Mouse (Mus musculus) heart, adult 8-10 months (tissue): ENCODE data around the gene Hmgcll1. TPM values are rescaled to one million over a fixed set of nuclear protein-coding genes. Genes with fewer than 3 reads are reported as not detected.
A peak's percentile ranks its signal among the peaks of the same experiment; 100 is the strongest.

Experiments used
- DNase-seq: peaks from one replicate; pipeline ENCODE4 v3.0.0; 2022; ENCODE audit warnings: low spot score
- total RNA-seq, 4 experiments: library from RNA; stranded (reverse); gene quantifications; 2 replicates each; pipeline ENCODE4 v1.2.4; 2022

The Hmgcll1 gene
- total RNA-seq: under 1 TPM in 3 of 4 experiments, not detected in 1; 0.11 to 0.22 (median 0.16) TPM

DNA sequence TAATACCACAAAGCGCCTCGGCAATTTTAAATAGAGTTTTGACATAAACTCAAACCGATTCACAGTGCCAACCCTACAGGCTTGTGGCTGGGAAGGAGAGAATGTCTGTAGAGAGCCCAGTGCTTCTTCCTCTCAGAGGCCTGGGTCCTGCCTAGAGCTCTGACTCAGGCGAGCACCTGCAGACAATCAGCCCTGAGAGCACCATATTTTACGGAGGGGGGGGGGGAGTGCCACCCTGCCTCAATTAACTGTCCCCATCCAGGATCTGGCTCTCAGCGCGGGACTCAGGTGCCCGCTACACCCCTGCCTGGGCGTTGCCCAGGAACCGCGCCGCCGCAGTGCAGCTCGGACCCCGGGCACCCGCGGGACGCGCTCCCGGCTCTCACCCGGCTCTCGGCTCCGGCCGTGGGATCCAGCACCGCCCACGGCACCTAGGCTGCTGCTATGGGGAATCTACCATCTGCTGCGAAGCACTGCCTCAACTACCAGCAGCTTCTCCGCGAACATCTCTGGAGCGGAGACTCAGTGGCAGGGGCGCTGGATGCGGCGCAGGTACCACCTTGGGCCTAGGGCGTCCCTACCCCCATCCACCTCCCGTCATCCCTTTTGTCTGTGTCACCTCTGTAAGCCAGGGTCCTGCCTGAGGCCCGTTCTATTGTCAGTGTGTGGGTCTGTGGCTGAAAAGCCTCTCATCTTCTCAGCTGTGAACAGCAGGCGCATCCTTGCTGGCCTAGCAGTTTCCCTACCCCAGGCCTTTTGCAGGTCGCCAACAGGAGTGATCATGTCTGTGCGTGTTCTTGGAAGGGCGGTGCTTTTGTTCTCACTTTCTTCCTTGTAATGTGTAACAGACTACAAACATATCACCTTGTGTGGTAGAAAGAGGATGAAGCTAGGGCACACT is at the start of gene Hmgcll1:
TSS of gene Hmgcll1 (plus strand) at position 225 of the 901 bp plus-strand sequence.
- no peak for DNase-seq

DNA sequence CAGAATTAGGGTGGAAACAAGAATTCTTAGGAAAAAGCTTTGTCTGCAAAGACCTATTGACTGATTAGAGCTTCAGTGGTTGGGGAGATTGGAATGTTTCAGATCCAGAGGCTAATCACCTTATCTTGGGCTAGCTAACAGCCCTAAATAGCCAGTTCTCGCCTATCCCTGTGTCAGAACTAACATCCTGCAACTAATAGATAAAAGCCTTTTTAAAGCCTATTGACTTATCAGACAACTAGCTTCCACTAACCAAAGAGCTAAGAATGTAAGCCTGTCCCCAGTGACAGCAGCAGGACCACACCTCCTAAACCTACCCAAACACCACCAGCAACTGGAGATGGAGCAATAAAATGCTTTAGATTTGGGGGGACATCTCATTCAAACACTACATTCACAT is 34.6 kb upstream of the Hmgcll1 start:
- no peak for DNase-seq

GRCm38 (mm10) chr9:75981139-75981538 is 33.5 kb upstream of the Hmgcll1 start:
- DNase-seq: no peak

DNA sequence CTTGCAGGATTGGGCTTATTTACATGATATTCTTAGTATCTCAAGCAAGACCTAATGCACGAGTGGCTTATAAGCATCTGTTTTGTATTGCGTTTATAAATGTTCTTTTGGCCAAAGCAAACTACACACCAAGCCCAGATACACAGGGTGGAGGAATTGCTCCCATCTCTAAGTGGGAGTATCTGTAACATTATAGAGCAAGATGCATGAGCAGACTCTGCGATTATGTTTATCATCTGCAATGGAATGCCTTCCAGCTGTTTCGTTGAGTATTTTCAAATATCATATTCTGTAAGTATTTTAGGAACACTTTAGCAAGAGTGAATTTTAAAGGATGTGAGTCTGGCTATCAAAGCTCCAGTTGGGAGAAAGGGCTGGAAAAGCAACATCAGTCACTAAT is 25.2 kb upstream of the Hmgcll1 start:
- no peak for DNase-seq

DNA sequence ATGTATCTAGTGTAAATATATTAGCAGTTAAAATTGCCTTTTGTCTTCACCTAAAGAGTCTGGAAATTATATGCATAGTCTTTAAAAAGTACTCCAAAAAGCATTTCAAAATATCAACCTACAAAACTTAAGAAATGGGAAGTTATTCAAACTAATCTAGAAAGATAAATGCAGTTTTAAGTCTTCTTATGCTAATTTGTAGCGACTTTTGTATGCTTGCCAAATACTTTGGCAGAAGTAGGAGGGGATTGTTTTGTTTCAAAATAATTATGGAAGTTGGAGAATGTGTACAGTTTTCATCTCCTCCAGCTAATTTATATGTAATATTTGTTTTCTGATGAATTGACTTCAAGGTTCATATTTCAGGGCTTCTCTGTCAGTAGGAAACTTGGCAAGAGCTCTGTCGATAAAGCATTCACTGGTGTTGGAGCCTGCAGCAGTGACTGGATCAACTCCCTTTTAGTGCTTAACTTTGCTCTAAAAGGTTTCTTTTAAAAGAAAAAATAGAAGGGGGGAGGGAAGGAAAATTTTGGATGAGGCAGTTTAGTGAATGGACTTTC is 15.8 kb upstream of the Hmgcll1 start:
- no peak for DNase-seq

GRCm38 (mm10) chr9:76000876-76001858 is 13.5 kb upstream of the Hmgcll1 start:
- no peak for DNase-seq

DNA sequence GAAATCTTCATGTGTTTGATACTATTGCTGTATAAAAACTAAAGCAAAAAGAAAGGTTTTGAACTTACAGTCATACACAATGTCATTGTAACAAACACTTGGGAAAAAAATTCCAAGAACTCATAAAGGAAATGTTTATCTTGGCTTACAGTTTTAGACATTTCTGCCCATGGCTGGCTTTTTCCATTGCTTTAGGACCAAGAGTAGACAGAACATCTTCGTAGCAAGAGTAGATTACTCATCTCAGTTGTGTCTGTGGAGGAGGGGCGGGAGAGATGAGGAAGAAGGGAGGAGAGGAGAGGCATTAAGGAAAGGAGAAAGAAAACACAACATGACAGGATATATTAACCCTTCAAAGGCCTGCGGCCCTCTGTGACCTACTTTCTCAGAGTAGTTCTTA is 11.6 kb upstream of the Hmgcll1 start:
- DNase-seq: no peak

GRCm38 (mm10) chr9:76003637-76004036 is 11.0 kb upstream of the Hmgcll1 start:
- peak; percentile 41 for DNase-seq

GRCm38 (mm10) chr9:76007342-76007970 is 7.2 kb upstream of the Hmgcll1 start:
- DNase-seq: no peak

DNA sequence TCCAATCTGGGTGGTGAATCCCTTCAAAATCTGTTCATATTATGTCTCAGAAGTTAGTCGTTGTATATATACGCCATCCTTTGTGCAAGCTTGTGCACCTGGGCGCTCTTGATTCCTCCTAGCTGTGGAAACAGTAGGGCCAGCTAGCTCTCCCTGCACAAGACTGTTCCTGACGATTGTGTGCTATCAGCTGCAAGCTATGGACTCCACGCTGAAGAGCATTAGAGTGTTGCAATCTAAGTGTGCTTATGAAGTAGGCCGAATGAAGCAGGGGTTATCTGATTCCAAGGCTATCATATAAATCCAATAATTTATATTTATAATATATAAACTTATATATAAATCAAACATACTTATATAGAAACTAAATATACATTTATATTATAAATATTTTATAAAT is 866 bp upstream of the Hmgcll1 start:
- DNase-seq: no peak

- no peak for DNase-seq
These were observed 1.3 kb downstream of the Hmgcll1 start for GRCm38 (mm10) chr9:76015971-76016370.

- DNase-seq: no peak
These were observed 1.9 kb downstream of the Hmgcll1 start for GRCm38 (mm10) chr9:76016506-76016905.

DNA sequence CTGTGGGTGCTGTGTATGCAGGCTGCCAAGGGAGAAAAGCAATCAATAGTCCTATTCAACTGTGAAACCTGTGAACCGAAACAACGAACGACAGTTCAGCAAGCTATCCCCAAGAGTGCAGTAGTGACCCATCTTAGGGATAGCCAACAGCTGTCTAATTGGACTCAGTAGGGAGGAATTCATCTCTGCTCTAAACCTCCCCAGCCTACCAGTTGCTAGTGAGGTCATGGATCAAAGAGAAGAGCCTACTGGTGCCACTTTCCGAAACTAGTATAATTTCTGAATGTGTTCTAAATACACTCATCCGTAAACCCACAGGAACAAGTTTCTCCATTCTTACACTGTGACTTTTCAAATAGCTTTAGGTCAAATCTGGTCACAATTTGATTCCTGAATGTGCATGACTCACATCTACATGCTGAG is 8.9 kb downstream of the Hmgcll1 start:
- DNase-seq: no peak

- peak; percentile 46 for DNase-seq
These were observed 9.9 kb downstream of the Hmgcll1 start for GRCm38 (mm10) chr9:76024277-76025246.

DNA sequence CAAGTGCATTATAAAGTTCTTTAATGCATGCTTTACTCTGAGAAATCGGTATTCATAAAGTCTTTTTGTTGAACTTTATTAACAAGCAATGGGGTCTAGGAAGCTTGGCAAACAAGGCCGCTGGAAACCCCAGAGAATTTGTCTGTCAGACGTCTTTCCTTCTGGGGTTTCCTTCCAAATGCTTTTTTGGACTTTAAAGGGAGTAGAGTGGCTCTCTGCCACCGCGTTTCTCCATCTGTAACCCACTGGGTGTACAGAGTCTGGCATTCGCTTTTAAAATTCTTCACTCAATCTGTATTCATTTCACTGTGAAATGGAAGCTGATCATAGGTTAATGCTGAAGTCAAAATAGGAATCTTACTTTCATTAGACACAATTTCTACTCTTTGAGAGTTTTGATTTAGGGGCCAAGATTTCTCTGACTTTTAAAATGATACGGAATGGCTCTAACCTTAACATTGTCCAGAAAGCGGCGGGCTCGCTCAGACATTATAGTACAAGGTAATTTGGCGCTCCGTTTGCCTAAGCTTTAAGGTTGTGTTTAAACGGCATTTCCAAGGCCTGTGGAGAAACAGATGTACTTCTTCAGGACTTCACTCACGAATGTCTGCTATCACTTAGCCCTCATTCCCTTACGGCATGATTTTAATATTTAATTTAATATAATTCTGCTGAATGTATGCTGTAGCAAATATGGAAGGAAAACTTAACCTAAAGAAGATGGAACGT is 15.0 kb downstream of the Hmgcll1 start:
- no peak for DNase-seq

DNA sequence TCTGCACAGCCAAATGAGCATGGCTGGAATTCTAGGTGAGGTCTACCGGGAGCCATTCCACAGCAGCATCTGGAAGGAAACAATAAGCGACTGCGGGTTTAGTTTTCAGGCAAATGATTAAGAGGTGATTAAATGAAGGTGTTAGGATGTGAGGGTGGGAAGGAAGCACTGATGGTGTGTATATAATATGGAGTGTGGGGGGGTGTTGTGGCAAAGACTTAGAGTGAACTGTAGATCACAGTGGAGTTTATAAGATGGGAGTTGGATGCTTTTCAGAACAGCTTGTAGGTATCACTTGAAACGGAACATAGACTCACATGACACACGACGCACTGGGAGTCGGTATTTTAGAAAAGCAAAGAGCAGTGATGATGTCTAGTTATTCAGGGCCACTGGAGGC is 20.4 kb downstream of the Hmgcll1 start:
- DNase-seq: no peak

DNA sequence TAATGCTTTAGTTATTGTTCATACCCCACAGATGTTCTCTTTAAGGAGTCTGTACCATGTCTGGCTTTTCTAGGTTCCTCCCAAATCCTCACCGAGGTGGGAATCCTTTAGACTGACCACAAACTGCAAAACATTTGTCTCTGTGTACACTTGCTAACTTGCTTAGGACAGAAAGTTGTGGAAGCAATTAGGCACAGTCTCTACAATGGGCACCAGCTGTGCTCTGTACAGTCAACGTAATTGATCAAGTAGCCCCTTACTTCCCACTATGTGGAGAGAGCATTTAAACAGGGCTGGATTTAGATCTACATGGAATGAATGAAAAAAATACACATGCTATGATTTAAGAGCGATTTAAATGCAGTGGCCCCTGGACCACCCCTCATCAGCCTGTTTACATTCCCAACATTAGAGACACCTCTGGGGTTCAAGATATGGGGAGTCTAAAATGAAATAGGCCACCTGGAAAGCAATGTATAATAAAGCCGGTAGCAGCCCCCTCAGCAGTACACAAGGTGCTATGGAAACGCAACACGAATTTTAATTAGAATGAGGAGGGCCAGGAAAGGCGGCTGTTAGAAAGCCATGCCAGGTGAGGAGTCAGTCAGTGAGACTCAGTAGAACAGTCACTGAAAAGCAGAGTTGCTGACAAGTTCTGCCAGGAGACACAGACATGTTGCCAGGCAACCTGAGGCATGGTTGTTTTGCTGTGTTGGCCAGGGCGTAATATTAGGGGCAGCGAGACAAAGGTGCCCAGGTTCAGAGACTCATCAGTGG is 23.9 kb downstream of the Hmgcll1 start:
- DNase-seq: no peak

GRCm38 (mm10) chr9:76039711-76040110 is 25.1 kb downstream of the Hmgcll1 start:
- DNase-seq: no peak

- DNase-seq: no peak
These were observed 28.7 kb downstream of the Hmgcll1 start for GRCm38 (mm10) chr9:76043341-76043740.
